Mouse (Mus musculus) gastrocnemius, postnatal 25 days (tissue): Measurements from ENCODE around the gene Mrpl2. TPM values are rescaled to one million over a fixed set of nuclear protein-coding genes. Genes with fewer than 3 reads are reported as not detected.

Experiments
- total RNA-seq, 2 experiments: library from RNA; stranded (reverse); gene quantifications; 1 replicate in 1 of 2; 2 replicates in 1 of 2; pipeline ENCODE4 v1.2.3; 2021

The Mrpl2 gene
- total RNA-seq, 2 experiments from 2014 or later: 99.2 to 110 TPM

Other genes with a start within 250 kb of the Mrpl2 start
- under 1 TPM in 1 of 2 experiments, not detected in 1; 0.78 TPM for gene Crip3, start 217.3 kb upstream of the Mrpl2 start, total RNA-seq
- gene Slc22a7, start 207.8 kb upstream of the Mrpl2 start, total RNA-seq: not detected
- 1 to 10 TPM in 1 of 2 experiments, under 1 TPM in 1; 0.77 to 1.4 TPM for gene Ttbk1, start 158.6 kb upstream of the Mrpl2 start, total RNA-seq
- gene Dnph1, start 149.5 kb upstream of the Mrpl2 start, total RNA-seq: 1 to 10 TPM; 4.5 to 5.4 TPM
- 10 to 100 TPM; 11.7 to 12.1 TPM for gene Cul9, start 99.8 kb upstream of the Mrpl2 start, total RNA-seq
- 10 to 100 TPM; 64.6 to 85.8 TPM for gene Srf, start 90.1 kb upstream of the Mrpl2 start, total RNA-seq
- gene Ptk7, start 16.7 kb upstream of the Mrpl2 start, total RNA-seq: 1 to 10 TPM; 1.1 to 1.3 TPM
- 10 to 100 TPM; 12.7 to 15.0 TPM for gene Klc4, start 207 bp upstream of the Mrpl2 start, total RNA-seq
- gene Cul7, start 4.1 kb downstream of the Mrpl2 start, total RNA-seq: 10 to 100 TPM in 1 of 2 experiments, 1 to 10 TPM in 1; 8.8 to 14.4 TPM
- 10 to 100 TPM in 1 of 2 experiments, 1 to 10 TPM in 1; 7.5 to 12.1 TPM for gene Rrp36, start 28.1 kb downstream of the Mrpl2 start, total RNA-seq
- 10 to 100 TPM; 45.3 to 54.7 TPM for gene Mea1, start 32.6 kb downstream of the Mrpl2 start, total RNA-seq
- 100 to 1,000 TPM; 135 to 168 TPM for gene Klhdc3, start 34.7 kb downstream of the Mrpl2 start, total RNA-seq
- gene Ppp2r5d, start 58.9 kb downstream of the Mrpl2 start, total RNA-seq: 10 to 100 TPM; 24.0 to 28.3 TPM
- gene Pex6, start 65.2 kb downstream of the Mrpl2 start, total RNA-seq: 10 to 100 TPM; 12.5 to 14.0 TPM
- 1 to 10 TPM; 1.1 to 1.2 TPM for gene Gnmt, start 82.9 kb downstream of the Mrpl2 start, total RNA-seq
- gene Cnpy3, start 106.0 kb downstream of the Mrpl2 start, total RNA-seq: 10 to 100 TPM in 1 of 2 experiments, 1 to 10 TPM in 1; 8.3 to 11.8 TPM
- gene Ptcra, start 117.5 kb downstream of the Mrpl2 start, total RNA-seq: not detected
- 10 to 100 TPM; 34.9 to 35.0 TPM for gene 2310039H08Rik, start 126.4 kb downstream of the Mrpl2 start, total RNA-seq
- gene Rpl7l1, start 136.4 kb downstream of the Mrpl2 start, total RNA-seq: 10 to 100 TPM; 42.6 to 50.4 TPM
- 1 to 10 TPM; 7.5 to 9.2 TPM for gene Bicral, start 212.3 kb downstream of the Mrpl2 start, total RNA-seq
- gene Tbcc, start 244.5 kb downstream of the Mrpl2 start, total RNA-seq: 1 to 10 TPM; 7.1 to 8.5 TPM